Mouse (Mus musculus) neural tube, embryonic 12.5 days (tissue): Measurements from ENCODE around the gene Srgap3. TPM values are rescaled to one million over a fixed set of nuclear protein-coding genes. Genes with fewer than 3 reads are reported as not detected.
A peak's percentile ranks its signal among the peaks of the same experiment; 100 is the strongest.

ENCODE experiments used
- ATAC-seq: fragments of 200-750 bp; cut with Nextera tagmentation; 2 replicates; pipeline ENCODE4 v1.8.0; 2017; ENCODE audit warnings: low read depth, mild to moderate bottlenecking, moderate TSS enrichment, moderate library complexity; ENCODE audit not compliant: low FRiP score
- H3K27ac ChIP-seq: fragments of 300-500 bp; sonication (generic); 2 replicates; pipeline ENCODE4 v1.5.1; 2016
- H3K27me3 ChIP-seq: fragments of 300-500 bp; sonication (generic); replicated peaks from 2 replicates; pipeline ENCODE4 v1.6.1; 2016; ENCODE audit warnings: mild to moderate bottlenecking
- H3K36me3 ChIP-seq: fragments of 300-500 bp; sonication (generic); 2 replicates; pipeline ENCODE4 v1.6.1; 2016; ENCODE audit warnings: mild to moderate bottlenecking
- H3K4me1 ChIP-seq: fragments of 300-500 bp; sonication (generic); 2 replicates; pipeline ENCODE4 v1.6.1; 2016
- H3K4me2 ChIP-seq: fragments of 300-500 bp; sonication (generic); replicated peaks from 2 replicates; pipeline ENCODE4 v1.6.1; 2016; ENCODE audit warnings: mild to moderate bottlenecking
- H3K4me3 ChIP-seq: fragments of 300-500 bp; sonication (generic); 2 replicates; pipeline ENCODE4 v1.5.1; 2016
- H3K9ac ChIP-seq: fragments of 300-500 bp; sonication (generic); 2 replicates; pipeline ENCODE4 v1.6.1; 2016; ENCODE audit warnings: mild to moderate bottlenecking
- H3K9me3 ChIP-seq: fragments of 300-500 bp; sonication (generic); 2 replicates; pipeline ENCODE4 v1.6.1; 2016; ENCODE audit warnings: mild to moderate bottlenecking
- WGBS: fragments of 180-500 bp; shearing (Covaris S2); methylation state at CpG from one replicate; pipeline ENCODE4 v1.1.7; 2016; 5-methylcytosine and 5-hydroxymethylcytosine counted together
- polyA plus RNA-seq: library from polyadenylated mRNA; unstranded; fragments of >200 nt; fragmentation: Nextera tagmentation; extraction: Ambion mirVana; gene quantifications from 2 replicates; pipeline ENCODE4 v1.2.1, GENCODE M21; 2016

Srgap3 gene
- polyA plus RNA-seq, 1 experiment from 2014 or later, result 37.0 TPM

GRCm38 (mm10) chr6:112900306-112900705 is 46.8 kb downstream of the Srgap3 start:
- no peak overlapping the region for H3K9ac ChIP-seq
- H3K4me1 ChIP-seq, result peaks cover 78% of the 10 kb centered on the region
- H3K27me3 ChIP-seq, result no peaks in the 10 kb centered on the region
- 27% methylated on average over 6 of the region's 6 CpGs for WGBS
- no peaks in the 10 kb centered on the region for H3K36me3 ChIP-seq
- no peaks in the 10 kb centered on the region for H3K9me3 ChIP-seq
- H3K4me3 ChIP-seq, result no peak overlapping the region
- peak overlapping the region; percentile 34; the same call in 1 of the 2 replicates for H3K27ac ChIP-seq
- H3K4me2 ChIP-seq, result peak overlapping the region; percentile 30
- ATAC-seq, result peak; percentile 37

DNA sequence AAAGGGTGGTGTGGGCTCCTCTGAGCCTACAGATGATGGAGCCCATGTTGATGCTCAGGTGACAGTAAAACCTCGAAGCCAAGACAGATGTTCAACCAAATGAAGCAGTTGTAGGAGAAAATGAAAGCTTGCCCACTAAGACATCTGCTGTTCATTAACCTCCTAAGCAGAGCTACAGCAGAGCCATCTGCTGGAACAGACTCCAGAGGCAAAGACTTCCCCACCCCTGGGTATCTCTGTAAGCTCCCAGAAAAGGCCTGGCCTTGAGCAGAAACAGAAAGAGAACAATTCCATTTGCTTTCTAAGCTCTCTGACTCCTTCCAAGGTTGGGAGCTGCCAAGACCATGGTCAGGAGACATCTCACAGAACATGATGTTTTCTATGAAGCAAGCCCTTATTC is 47.4 kb downstream of the Srgap3 start:
- H3K9me3 ChIP-seq, result no peaks in the 10 kb centered on the region
- peak overlapping the region; percentile 12; the same call in 1 of the 2 replicates for H3K27ac ChIP-seq
- H3K36me3 ChIP-seq, result no peaks in the 10 kb centered on the region
- H3K9ac ChIP-seq, result no peak overlapping the region
- H3K27me3 ChIP-seq, result no peaks in the 10 kb centered on the region
- peak overlapping the region; percentile 30 for H3K4me2 ChIP-seq
- no peak overlapping the region for H3K4me3 ChIP-seq
- WGBS, result 31% methylated on average over 1 of the region's 1 CpGs
- no peak for ATAC-seq
- peaks cover 79% of the 10 kb centered on the region for H3K4me1 ChIP-seq

DNA sequence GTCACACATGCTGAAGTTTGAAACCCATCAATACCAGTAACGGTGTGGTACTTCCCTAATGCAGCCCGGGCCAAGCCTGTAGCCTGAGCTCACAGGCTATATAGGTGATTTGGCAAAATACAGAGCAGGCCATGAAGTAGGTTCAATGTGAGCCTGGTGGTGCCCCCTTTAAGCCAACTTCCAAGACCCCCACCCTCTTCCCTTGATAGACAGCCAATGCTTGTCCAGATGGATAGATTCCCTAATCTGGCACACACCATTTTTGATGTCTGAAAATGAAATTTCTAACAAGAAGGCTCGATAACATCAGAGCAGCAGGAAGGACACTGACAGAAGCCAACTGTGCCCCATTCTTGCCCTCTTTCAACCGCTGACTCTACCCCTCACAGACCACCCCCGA is 47.8 kb downstream of the Srgap3 start:
- peaks cover 81% of the 10 kb centered on the region for H3K4me1 ChIP-seq
- no peaks in the 10 kb centered on the region for H3K27me3 ChIP-seq
- H3K9ac ChIP-seq, result no peak overlapping the region
- 76% methylated on average over 5 of the region's 5 CpGs for WGBS
- H3K4me3 ChIP-seq, result no peak overlapping the region
- ATAC-seq, result no peak
- H3K9me3 ChIP-seq, result no peaks in the 10 kb centered on the region
- no peaks in the 10 kb centered on the region for H3K36me3 ChIP-seq
- peak overlapping the region; percentile 30 for H3K4me2 ChIP-seq
- peak overlapping the region; percentile 12; the same call in 1 of the 2 replicates for H3K27ac ChIP-seq

GRCm38 (mm10) chr6:112898435-112898834 is 48.6 kb downstream of the Srgap3 start:
- peaks cover 73% of the 10 kb centered on the region for H3K4me1 ChIP-seq
- H3K9ac ChIP-seq, result no peak overlapping the region
- WGBS, result 77% methylated on average over 4 of the region's 4 CpGs
- ATAC-seq, result no peak
- H3K9me3 ChIP-seq, result no peaks in the 10 kb centered on the region
- no peaks in the 10 kb centered on the region for H3K36me3 ChIP-seq
- no peak overlapping the region for H3K4me2 ChIP-seq
- no peak overlapping the region for H3K27ac ChIP-seq
- no peaks in the 10 kb centered on the region for H3K27me3 ChIP-seq
- H3K4me3 ChIP-seq, result no peak overlapping the region

- Histone ChIP-seq H3K4me2 (peak overlapping the region; percentile 6; the same call in 1 of the 2 replicates), H3K27ac (peak overlapping the region; percentile 33; the same call in 1 of the 2 replicates), H3K9ac (0 out of 2 replicates have a peak overlapping the region, but pooled peaks have one; percentile 1), H3K4me1 (peaks cover 52% of the 10 kb centered on the region), H3K36me3 (no peaks in the 10 kb centered on the region), H3K4me3 (no peak overlapping the region), H3K9me3 (no peaks in the 10 kb centered on the region), H3K27me3 (no peaks in the 10 kb centered on the region)
- WGBS, result 39% methylated on average over 11 of the region's 11 CpGs
- ATAC-seq, result peak; percentile 61
Measured at GRCm38 (mm10) chr6:112896372-112896771, 50.7 kb downstream of the Srgap3 start.

DNA sequence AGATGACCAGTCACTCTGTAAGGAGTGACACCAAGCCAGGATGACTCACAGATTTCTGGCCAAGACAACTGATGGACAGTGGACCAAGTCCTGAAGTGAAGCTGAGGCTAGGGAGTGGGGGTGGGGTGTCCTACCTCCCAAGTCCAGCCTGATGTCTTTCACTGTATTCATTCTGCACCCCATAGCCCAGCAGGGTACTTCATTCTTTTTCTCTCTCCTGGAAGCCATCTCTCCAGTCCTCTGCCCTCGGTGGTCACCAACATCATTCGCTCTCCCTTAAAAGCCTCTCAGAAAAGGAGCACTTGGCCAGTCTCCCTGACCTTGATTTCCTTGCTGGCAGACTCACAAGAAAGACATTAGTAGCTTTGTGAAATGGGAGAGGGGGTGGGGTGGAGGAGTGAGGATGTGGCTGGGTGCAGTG is 56.7 kb downstream of the Srgap3 start:
- Histone ChIP-seq H3K4me1 (peaks cover 27% of the 10 kb centered on the region), H3K4me3 (no peak overlapping the region), H3K27me3 (no peaks in the 10 kb centered on the region), H3K27ac (no peak overlapping the region), H3K4me2 (no peak overlapping the region), H3K9ac (no peak overlapping the region), H3K36me3 (peaks cover 7% of the 10 kb centered on the region), H3K9me3 (no peaks in the 10 kb centered on the region)
- no peak for ATAC-seq
- WGBS, result 71% methylated on average over 2 of the region's 2 CpGs

DNA sequence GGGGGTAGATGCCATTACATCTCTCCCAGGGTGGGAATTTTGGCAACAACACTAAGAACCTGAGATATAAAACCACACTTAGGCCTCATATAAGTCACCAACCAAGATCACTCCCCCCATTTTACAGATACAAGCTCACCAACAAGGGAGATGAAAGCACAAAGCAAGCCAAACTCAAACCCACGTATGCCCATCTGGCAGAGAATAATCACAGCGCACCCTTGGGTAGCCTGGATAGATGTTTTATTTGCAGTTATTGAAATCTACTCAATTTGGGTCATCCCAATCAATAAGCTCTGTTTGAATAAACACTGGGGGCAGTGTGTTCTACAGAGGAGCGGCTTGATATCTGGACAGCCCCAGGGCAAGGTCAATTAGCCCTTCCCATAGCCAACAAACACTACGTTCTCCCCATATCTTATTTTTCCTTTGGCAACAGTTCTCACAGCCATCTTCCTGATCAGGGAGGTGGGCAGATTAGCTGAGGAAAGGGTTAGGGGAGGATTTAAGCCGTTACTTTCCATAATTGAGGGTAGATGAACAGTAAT is 63.4 kb downstream of the Srgap3 start:
- Histone ChIP-seq H3K9ac (no peak overlapping the region), H3K4me3 (no peak overlapping the region), H3K27me3 (no peaks in the 10 kb centered on the region), H3K36me3 (no peaks in the 10 kb centered on the region; the same call in 1 of the 2 replicates), H3K4me1 (peaks cover 62% of the 10 kb centered on the region), H3K27ac (no peak overlapping the region), H3K4me2 (no peak overlapping the region), H3K9me3 (no peaks in the 10 kb centered on the region)
- ATAC-seq, result no peak
- WGBS, result 74% methylated on average over 5 of the region's 5 CpGs

DNA sequence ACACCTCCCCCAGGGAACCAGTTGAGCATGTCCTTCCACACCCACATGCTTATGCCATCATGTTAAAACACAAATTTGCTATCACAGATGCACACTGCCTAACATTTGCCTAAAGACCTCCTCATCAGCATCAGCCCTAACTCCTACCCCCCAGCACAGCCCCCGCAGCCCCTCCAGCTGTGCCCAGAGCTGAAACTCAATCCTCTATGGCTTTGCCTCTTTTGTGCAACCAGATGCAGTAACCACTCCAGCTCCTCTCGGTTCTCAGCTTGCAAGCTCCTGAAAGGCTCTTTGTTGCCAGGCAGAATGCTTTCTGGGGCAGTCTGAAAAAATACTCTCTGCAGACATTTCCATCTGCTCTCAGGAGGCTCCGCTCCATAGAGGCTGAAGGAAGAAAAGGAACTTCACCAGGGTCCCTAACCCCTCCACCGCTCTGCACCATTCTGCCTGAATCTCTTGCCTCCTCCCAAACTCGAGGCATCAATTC is 67.0 kb downstream of the Srgap3 start:
- peak; percentile 67 for ATAC-seq
- Histone ChIP-seq H3K4me3 (no peak overlapping the region), H3K36me3 (no peaks in the 10 kb centered on the region; the same call in 1 of the 2 replicates), H3K27me3 (no peaks in the 10 kb centered on the region), H3K4me1 (peaks cover 47% of the 10 kb centered on the region), H3K9me3 (no peaks in the 10 kb centered on the region), H3K27ac (peak overlapping the region; percentile 72), H3K9ac (0 out of 2 replicates have a peak overlapping the region, but pooled peaks have one; percentile 21), H3K4me2 (peak overlapping the region; percentile 28)
- 8% methylated on average over 5 of the region's 5 CpGs for WGBS

GRCm38 (mm10) chr6:112879154-112879553 is 67.9 kb downstream of the Srgap3 start:
- Histone ChIP-seq H3K4me1 (peaks cover 37% of the 10 kb centered on the region), H3K4me2 (no peak overlapping the region), H3K9ac (no peak overlapping the region), H3K4me3 (no peak overlapping the region), H3K27me3 (no peaks in the 10 kb centered on the region), H3K27ac (no peak overlapping the region), H3K36me3 (no peaks in the 10 kb centered on the region; the same call in 1 of the 2 replicates), H3K9me3 (no peaks in the 10 kb centered on the region)
- no peak for ATAC-seq
- 79% methylated on average over 5 of the region's 5 CpGs for WGBS

- Histone ChIP-seq H3K9ac (no peak overlapping the region), H3K27ac (no peak overlapping the region), H3K36me3 (peaks cover 6% of the 10 kb centered on the region), H3K27me3 (no peaks in the 10 kb centered on the region), H3K4me3 (no peak overlapping the region), H3K4me1 (0 out of 2 replicates have a peak, but pooled peaks cover 6% of the 10 kb centered on the region), H3K9me3 (no peaks in the 10 kb centered on the region), H3K4me2 (no peak overlapping the region)
- 75% methylated on average over 9 of the region's 9 CpGs for WGBS
- no peak for ATAC-seq
Measured at GRCm38 (mm10) chr6:112873089-112873835, 73.8 kb downstream of the Srgap3 start.

- Histone ChIP-seq H3K4me3 (no peak overlapping the region), H3K9me3 (no peaks in the 10 kb centered on the region), H3K36me3 (peaks cover 6% of the 10 kb centered on the region), H3K27me3 (no peaks in the 10 kb centered on the region), H3K27ac (no peak overlapping the region), H3K4me1 (0 out of 2 replicates have a peak, but pooled peaks cover 12% of the 10 kb centered on the region), H3K9ac (no peak overlapping the region), H3K4me2 (no peak overlapping the region)
- no peak for ATAC-seq
- 72% methylated on average over 7 of the region's 7 CpGs for WGBS
Measured at GRCm38 (mm10) chr6:112871241-112871780, 75.8 kb downstream of the Srgap3 start.

DNA sequence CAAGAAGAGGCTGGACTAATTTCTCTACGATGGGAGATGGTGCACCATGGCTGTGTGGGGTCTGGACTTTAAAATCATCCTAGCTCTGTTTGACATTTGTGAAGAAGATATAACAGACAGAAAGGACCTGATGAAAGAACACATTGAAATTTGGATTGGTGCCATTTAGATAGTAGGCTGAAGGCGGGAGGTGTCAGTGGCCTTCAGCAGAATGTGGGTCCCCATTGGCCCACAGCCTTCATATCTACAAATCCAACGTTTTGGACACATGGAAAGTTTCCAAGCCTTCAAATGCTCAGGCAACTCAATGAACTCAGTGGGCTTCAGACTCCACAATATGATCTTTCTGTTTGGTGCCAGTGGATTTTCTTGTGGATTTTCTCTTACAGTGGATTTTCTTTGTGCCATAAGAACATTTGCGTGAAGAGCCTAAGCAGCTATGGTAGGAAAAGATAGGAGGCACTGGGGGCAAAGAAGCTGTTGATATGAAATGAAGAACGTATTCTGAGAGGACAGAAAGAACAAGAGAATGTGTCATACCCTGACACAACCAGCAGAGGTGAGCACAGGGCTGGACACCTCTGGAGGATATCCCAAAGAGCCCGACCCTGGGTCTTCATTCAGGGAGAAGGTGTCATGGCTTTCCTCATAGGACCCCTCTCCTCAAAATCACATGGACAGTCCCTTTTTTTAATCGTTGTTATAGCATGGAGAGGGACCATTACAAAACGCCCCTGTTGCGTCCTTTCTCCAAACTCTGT is 78.7 kb downstream of the Srgap3 start:
- WGBS, result 86% methylated on average over 9 of the region's 9 CpGs
- Histone ChIP-seq H3K27ac (no peak overlapping the region), H3K9me3 (no peaks in the 10 kb centered on the region), H3K27me3 (no peaks in the 10 kb centered on the region), H3K4me2 (no peak overlapping the region), H3K4me3 (no peak overlapping the region), H3K4me1 (peaks cover 25% of the 10 kb centered on the region), H3K36me3 (peaks cover 6% of the 10 kb centered on the region), H3K9ac (no peak overlapping the region)
- ATAC-seq, result no peak
